20 mouse cellular contexts compared by ENCODE assay signal in the genomic region with DNA sequence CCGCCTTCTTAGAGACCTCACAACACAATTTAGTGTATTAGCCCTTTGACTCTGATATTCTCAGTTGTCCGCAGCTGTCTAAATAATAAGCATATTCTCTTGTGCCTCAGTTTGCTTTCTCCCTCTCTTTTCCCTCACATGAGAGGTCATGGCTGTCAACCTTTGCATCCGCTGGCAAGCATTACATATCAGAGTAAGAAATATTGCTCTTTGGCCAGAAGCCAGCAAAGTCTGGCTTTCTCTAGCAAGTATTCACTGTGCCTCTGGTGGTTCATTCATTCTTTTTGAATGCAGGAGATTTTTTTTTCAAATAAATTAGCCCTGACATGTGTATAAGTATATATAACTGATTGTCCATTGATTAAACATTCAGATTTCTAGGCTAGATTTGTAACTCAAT. TPM values are rescaled to one million over a fixed set of nuclear protein-coding genes. Genes with fewer than 3 reads are reported as not detected.
A peak's percentile ranks its signal among the peaks of the same experiment; 100 is the strongest.
DNase-seq lines count a peak whose midpoint lies in the region; ATAC-seq and TF ChIP-seq lines count a peak whose summit lies in the region.
"Had no signal": no experiment of that assay in that cellular context is flagged by ENCODE, and none has a peak within 500 bp of the region (broad histone marks: within the 10 kb centered on the region; RNA-seq: fewer than 3 reads in every experiment).

No protein-coding gene starts in this region.

- TF ChIP-seq CTCF in lung, embryonic 14.5 days (IDR thresholded peaks at IDR 0.05; ENCODE audit: low read depth), result no peak

- no peaks in the 10 kb centered on the region for H3K36me3 ChIP-seq in embryonic facial prominence, embryonic 11.5 days (replicated peaks; ENCODE audit: control insufficient read depth, insufficient read depth, low read depth, low read length)
- H3K36me3 ChIP-seq in embryonic facial prominence, embryonic 10.5 days (replicated peaks), result peaks cover 6% of the 10 kb centered on the region
- H3K36me3 ChIP-seq in lung, embryonic 14.5 days (ENCODE audit: insufficient read depth), result peaks cover 6% of the 10 kb centered on the region; the same call in 1 of the 2 replicates

- H3K4me2 ChIP-seq in embryonic facial prominence, embryonic 11.5 days (ENCODE audit: low read depth, low read length), result no peak overlapping the region
- no peak overlapping the region for H3K4me2 ChIP-seq in lung, embryonic 14.5 days
- H3K4me2 ChIP-seq: embryonic facial prominence, embryonic 13.5 days; forebrain, embryonic 13.5 days; heart, embryonic 15.5 days; liver, embryonic 13.5 days; midbrain, embryonic 13.5 days; neural tube, embryonic 13.5 days had no signal

- no peaks in the 10 kb centered on the region for H3K9me3 ChIP-seq in embryonic facial prominence, embryonic 11.5 days (replicated peaks; ENCODE audit: control insufficient read depth, low read length)
- no peaks in the 10 kb centered on the region for H3K9me3 ChIP-seq in embryonic facial prominence, embryonic 10.5 days
- no peaks in the 10 kb centered on the region for H3K9me3 ChIP-seq in lung, embryonic 14.5 days (ENCODE audit: low read depth, low read length)
- H3K9me3 ChIP-seq: embryonic facial prominence, embryonic 13.5 days; forebrain, embryonic 13.5 days; G1E; heart, embryonic 15.5 days; liver, embryonic 13.5 days; midbrain, embryonic 13.5 days; neural tube, embryonic 13.5 days had no signal

- no peaks in the 10 kb centered on the region for H3K27me3 ChIP-seq in embryonic facial prominence, embryonic 11.5 days (ENCODE audit: control insufficient read depth, insufficient read depth, low read length)
- no peaks in the 10 kb centered on the region for H3K27me3 ChIP-seq in embryonic facial prominence, embryonic 10.5 days (replicated peaks; ENCODE audit: low read depth, poor library complexity, severe bottlenecking)
- H3K27me3 ChIP-seq in lung, embryonic 14.5 days (ENCODE audit: insufficient read depth, low read length), result no peaks in the 10 kb centered on the region
- H3K27me3 ChIP-seq: embryonic facial prominence, embryonic 13.5 days; forebrain, embryonic 13.5 days; heart, embryonic 15.5 days; liver, embryonic 13.5 days; midbrain, embryonic 13.5 days; neural tube, embryonic 13.5 days had no signal

- H3K4me1 ChIP-seq in embryonic facial prominence, embryonic 11.5 days (ENCODE audit: control insufficient read depth, insufficient read depth, low read length), result no peaks in the 10 kb centered on the region
- H3K4me1 ChIP-seq in embryonic facial prominence, embryonic 10.5 days, result peaks cover 10% of the 10 kb centered on the region
- H3K4me1 ChIP-seq in lung, embryonic 14.5 days (ENCODE audit: insufficient read depth), result no peaks in the 10 kb centered on the region; the same call in 1 of the 2 replicates
- H3K4me1 ChIP-seq: embryonic facial prominence, embryonic 13.5 days had no signal

- 87% methylated on average over 3 of the region's 3 CpGs for WGBS in embryonic facial prominence, embryonic 11.5 days
- 93% methylated on average over 3 of the region's 3 CpGs for WGBS in embryonic facial prominence, embryonic 10.5 days
- WGBS in lung, embryonic 14.5 days, result 41% methylated on average over 3 of the region's 3 CpGs

- no peak overlapping the region for H3K27ac ChIP-seq in embryonic facial prominence, embryonic 11.5 days (replicated peaks; ENCODE audit: low read depth, low read length)
- H3K27ac ChIP-seq in embryonic facial prominence, embryonic 10.5 days (replicated peaks), result no peak overlapping the region
- no peak overlapping the region for H3K27ac ChIP-seq in lung, embryonic 14.5 days (ENCODE audit: low read depth)
- H3K27ac ChIP-seq: embryonic facial prominence, embryonic 13.5 days; forebrain, embryonic 13.5 days; heart, embryonic 15.5 days; liver, embryonic 13.5 days; midbrain, embryonic 13.5 days; neural tube, embryonic 13.5 days had no signal

- no peak for ATAC-seq in embryonic facial prominence, embryonic 11.5 days (replicated peaks; ENCODE audit: insufficient number of reproducible peaks, low FRiP score, low TSS enrichment, low read depth)
- ATAC-seq in lung, embryonic 14.5 days (ENCODE audit: insufficient read depth), result peak; percentile 35; the same call in 1 of the 2 replicates
- ATAC-seq: forebrain, embryonic 13.5 days; inflammation-experienced regulatory T-cells, adult 6 months; midbrain, embryonic 13.5 days had no signal

- peak; percentile 3 for DNase-seq in embryonic facial prominence, embryonic 11.5 days (ENCODE audit: low spot score)
- no peak for DNase-seq in embryonic facial prominence, embryonic 10.5 days (ENCODE audit: low spot score)
- peak; percentile 90 for DNase-seq in lung, embryonic 14.5 days
- no peak for DNase-seq in lung, postnatal 4 days
- DNase-seq in adrenal gland, adult 8-10 months, result peak; percentile 33
- DNase-seq in kidney, postnatal 36 days, result peak; percentile 56 to 57
- DNase-seq in frontal cortex, postnatal 10 days (ENCODE audit: low spot score in 2 of 2), result no peak
- DNase-seq in layer of hippocampus, adult 11-12 months (ENCODE audit: low spot score), result no peak
- DNase-seq: B cell, adult 2 months; cerebellum, adult 11 months; gastrocnemius, postnatal 36 days; liver, embryonic 13.5 days; thymus, postnatal 14 days had no signal

- H3K4me3 ChIP-seq in embryonic facial prominence, embryonic 11.5 days (ENCODE audit: low read depth, low read length), result no peak overlapping the region
- H3K4me3 ChIP-seq in embryonic facial prominence, embryonic 10.5 days, result no peak overlapping the region
- H3K4me3 ChIP-seq in lung, embryonic 14.5 days (ENCODE audit: low read depth, low read length), result no peak overlapping the region
- H3K4me3 ChIP-seq: embryonic facial prominence, embryonic 13.5 days; forebrain, embryonic 13.5 days; heart, embryonic 15.5 days; liver, embryonic 13.5 days; midbrain, embryonic 13.5 days; neural tube, embryonic 13.5 days had no signal

- no peak overlapping the region for H3K9ac ChIP-seq in embryonic facial prominence, embryonic 11.5 days (replicated peaks; ENCODE audit: low read length)
- H3K9ac ChIP-seq in lung, embryonic 14.5 days, result no peak overlapping the region
- H3K9ac ChIP-seq: embryonic facial prominence, embryonic 13.5 days; forebrain, embryonic 13.5 days; heart, embryonic 15.5 days; liver, embryonic 13.5 days; midbrain, embryonic 13.5 days; neural tube, embryonic 13.5 days had no signal

RNA-seq across cellular contexts. Expression of a gene that starts 49.5 kb away (rescaled TPM):
- 96.8 and 105 TPM in 2 replicates for polyA plus RNA-seq in embryonic facial prominence, embryonic 11.5 days (2014; fragmentation: Nextera tagmentation; extraction: Ambion mirVana)
- 81.1 and 82.7 TPM in 2 replicates for polyA plus RNA-seq in embryonic facial prominence, embryonic 10.5 days (2016; fragmentation: Nextera tagmentation; extraction: Ambion mirVana)
- 91.5 and 99.3 TPM in 2 replicates for polyA plus RNA-seq in lung, embryonic 14.5 days (2014; fragmentation: Nextera tagmentation; extraction: Ambion mirVana)
- total RNA-seq in adrenal gland, adult 8-10 months (2022), result 100 to 1,000 TPM; 150 to 167 (median 158) TPM

Comparison
In these comparisons a context has a peak if more than half of its experiments do, and no peak if none do; other contexts are left out.
1. DNase-seq: peak in embryonic facial prominence, embryonic 11.5 days (single experiment), lung, embryonic 14.5 days (single experiment), adrenal gland, adult 8-10 months (single experiment) and kidney, postnatal 36 days (2 of 2); none in embryonic facial prominence, embryonic 10.5 days (single experiment), lung, postnatal 4 days (0 of 2), frontal cortex, postnatal 10 days (0 of 2) and layer of hippocampus, adult 11-12 months (single experiment).